Mouse (Mus musculus): ENCODE measurements around the gene Hist1h3e. TPM values are rescaled to one million over a fixed set of nuclear protein-coding genes. Genes with fewer than 3 reads are reported as not detected.

The Hist1h3e gene
- 0.88 and 1.3 TPM in 2 replicates for polyA plus RNA-seq (2021; fragmentation: Nextera tagmentation)
- long read RNA-seq, experiment 1: 0 reads
- long read RNA-seq, experiment 2, partial matches to known transcripts: 0 of 1 reads
- long read RNA-seq, experiment 2, other reads (novel, unspliced or antisense): 0 of 1 reads

DNA sequence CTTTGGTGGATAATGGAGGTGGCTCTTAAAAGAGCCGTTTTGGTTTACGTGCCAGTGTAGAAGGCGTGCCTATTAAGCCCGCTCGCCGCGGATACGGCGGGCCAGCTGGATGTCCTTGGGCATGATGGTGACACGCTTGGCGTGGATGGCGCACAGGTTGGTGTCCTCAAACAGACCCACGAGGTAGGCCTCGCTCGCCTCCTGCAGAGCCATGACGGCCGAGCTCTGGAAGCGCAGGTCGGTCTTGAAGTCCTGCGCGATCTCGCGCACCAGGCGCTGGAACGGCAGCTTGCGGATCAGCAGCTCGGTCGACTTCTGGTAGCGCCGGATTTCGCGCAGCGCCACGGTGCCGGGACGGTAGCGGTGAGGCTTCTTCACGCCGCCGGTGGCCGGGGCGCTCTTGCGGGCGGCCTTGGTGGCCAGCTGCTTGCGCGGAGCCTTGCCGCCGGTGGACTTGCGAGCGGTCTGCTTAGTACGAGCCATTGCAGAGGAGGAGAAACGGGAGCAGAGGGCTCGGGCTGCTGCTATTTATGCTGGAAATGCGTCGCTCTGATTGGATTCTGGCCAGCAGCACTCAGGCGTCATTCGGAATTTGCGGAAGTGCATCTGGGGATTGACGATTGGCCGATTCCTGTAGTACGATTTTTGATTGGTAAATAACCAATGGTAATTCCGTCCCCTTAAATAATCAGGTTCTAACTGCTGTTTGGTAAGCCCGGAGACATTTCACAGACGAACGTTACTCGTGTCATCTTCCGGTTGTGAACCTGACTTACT is at the start of gene Hist1h3e:
Hist1h3e (minus strand) TSS at position 487 of the 777 bp plus-strand sequence.

DNA sequence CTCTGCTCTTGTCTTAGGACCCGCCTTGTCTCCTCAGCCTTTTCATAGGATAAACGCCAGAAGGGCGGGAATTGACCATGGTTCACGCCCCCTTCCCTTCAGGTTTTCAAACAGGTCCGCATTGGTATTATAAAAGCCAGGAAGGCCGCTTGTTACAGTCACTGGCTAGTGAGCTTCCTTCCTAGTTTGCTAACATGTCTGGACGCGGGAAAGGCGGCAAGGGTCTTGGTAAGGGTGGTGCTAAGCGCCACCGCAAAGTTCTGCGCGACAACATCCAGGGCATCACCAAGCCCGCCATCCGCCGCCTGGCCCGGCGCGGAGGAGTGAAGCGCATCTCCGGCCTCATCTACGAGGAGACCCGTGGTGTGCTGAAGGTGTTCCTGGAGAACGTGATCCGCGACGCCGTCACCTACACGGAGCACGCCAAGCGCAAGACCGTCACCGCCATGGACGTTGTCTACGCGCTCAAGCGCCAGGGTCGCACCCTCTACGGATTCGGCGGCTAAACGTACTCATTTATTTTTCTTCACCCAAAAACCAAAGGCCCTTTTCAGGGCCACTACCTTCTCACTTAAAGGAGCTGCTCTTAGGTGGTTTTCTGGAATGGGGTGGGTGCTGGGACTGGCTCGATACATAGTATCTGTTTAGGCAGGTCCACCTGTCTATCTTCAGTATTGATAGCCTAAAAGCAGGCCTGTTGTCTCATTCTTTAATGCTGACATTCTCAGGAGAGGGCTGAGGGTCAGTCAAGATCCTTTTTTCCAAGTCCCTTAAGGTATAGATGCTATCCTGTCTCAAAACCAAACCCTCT is 19.4 kb upstream of the Hist1h3e start, which contains the start of gene Hist1h4d:
Hist1h4d (plus strand) TSS at position 191 of the 811 bp plus-strand sequence.

GRCm38 (mm10) chr13:23575271-23575851 is 13.2 kb upstream of the Hist1h3e start, which contains the start of gene Hist1h3d:
Hist1h3d (plus strand) TSS chr13:23575763.

GRCm38 (mm10) chr13:23573898-23574524 is 11.8 kb upstream of the Hist1h3e start, which contains the start of the genes Hist1h2bf and Hist1h2ad:
Hist1h2bf (minus strand) TSS chr13:23574196.
Hist1h2ad (plus strand) TSS chr13:23574381.

DNA sequence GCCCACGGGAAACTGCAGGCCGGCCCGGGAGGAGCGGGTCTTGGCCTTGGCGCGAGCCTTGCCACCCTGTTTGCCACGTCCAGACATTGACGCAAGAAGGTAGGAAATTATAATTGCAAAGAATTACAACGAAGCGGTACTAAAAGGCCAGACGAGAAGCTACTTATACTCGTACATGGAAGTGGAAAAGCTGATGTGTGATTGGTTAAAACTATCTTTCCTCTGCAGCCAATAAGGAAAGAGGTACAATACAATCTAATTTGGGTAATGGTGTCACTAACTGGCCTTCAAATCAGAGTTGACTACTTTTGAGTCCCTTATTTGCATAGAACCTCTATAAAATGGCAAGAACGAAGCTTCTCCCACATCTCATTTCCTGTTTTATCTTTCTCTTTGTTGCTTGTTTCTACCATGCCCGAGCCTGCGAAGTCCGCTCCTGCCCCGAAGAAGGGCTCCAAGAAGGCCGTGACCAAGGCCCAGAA is 8.9 kb upstream of the Hist1h3e start, which contains the start of the genes Hist1h2ae and Hist1h2bg:
Hist1h2ae (minus strand) TSS at position 199 of the 482 bp plus-strand sequence.
Hist1h2bg (plus strand) TSS at position 375 of the 482 bp plus-strand sequence.

GRCm38 (mm10) chr13:23552962-23553361 is 9.2 kb downstream of the Hist1h3e start, which contains the start of gene Hist1h1d:
Hist1h1d (plus strand) TSS chr13:23553262.

GRCm38 (mm10) chr13:23551146-23551834 is 10.9 kb downstream of the Hist1h3e start, which contains the start of gene Hist1h4f:
Hist1h4f (minus strand) TSS chr13:23551648.

GRCm38 (mm10) chr13:23543965-23544786 is 18.0 kb downstream of the Hist1h3e start, which contains the start of gene Hist1h3f:
Hist1h3f (plus strand) TSS chr13:23544052.

GRCm38 (mm10) chr13:23542999-23543607 is 19.1 kb downstream of the Hist1h3e start, which contains the start of gene Hist1h2bh:
Hist1h2bh (minus strand) TSS chr13:23543392.

GRCm38 (mm10) chr13:23535137-23536075 is 26.8 kb downstream of the Hist1h3e start, which contains the start of gene Hist1h3g:
Hist1h3g (plus strand) TSS chr13:23535422.

GRCm38 (mm10) chr13:23533560-23534367 is 28.4 kb downstream of the Hist1h3e start, which contains the start of gene Hist1h2af:
Hist1h2af (plus strand) TSS chr13:23533906.

GRCm38 (mm10) chr13:23530901-23531875 is 31.0 kb downstream of the Hist1h3e start, which contains the start of gene Hist1h4h:
Hist1h4h (plus strand) TSS chr13:23531050.

Data from left cerebral cortex, adult 6 months (tissue).